Mouse (Mus musculus): ENCODE measurements around the gene H2afv. TPM values are rescaled to one million over a fixed set of nuclear protein-coding genes. Genes with fewer than 3 reads are reported as not detected.
"Not testable (repeated sequence)": the region's sequence is repeated elsewhere in the genome, so short reads cannot be mapped to it uniquely, and the experiment has no call there.

H2afv gene
- total RNA-seq, 1 experiment from 2014 or later: 46.2 TPM

DNA sequence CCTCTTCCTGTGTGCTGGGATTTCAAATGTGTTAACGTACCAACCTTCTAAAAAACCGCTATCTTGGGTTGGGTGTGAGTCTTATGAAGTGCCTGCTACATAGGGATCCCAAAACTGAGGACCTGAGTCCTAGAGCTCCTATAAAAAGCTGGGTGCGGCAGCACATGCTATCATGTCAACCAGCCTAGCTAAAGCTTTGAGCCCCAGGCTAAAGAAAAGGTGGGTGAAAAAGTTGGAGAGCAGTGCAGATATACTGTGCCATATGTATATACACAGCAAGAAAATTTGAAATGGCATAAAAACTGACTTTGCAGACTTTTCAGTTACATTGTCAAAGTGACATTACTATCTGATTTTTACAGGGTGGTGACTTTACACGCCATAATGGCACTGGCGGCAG lies 25.5 kb downstream of the H2afv start:
- ATAC-seq (ENCODE audit: extremely low read depth, insufficient number of reproducible peaks, low FRiP score, poor library complexity, severe bottlenecking): no peak

DNA sequence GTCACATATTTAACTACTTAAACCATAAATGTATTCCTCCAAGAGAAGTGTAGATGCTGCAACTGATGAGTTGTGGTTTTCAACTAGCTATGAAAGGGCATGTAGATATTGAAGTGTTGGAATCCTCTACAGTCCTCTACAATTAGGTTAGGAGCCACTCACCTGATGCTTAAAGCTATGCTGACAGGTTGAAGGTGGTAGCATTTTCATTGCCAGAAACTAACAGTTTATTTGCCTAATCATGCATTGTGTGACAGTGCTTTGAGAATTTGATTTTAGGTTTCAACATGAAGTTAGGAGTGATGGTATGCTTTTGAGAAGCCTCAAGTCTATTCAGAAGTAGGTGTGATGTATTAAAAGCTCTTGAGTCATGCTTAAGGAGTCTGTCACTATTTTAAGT lies 26.8 kb downstream of the H2afv start:
- ATAC-seq (ENCODE audit: extremely low read depth, insufficient number of reproducible peaks, low FRiP score, poor library complexity, severe bottlenecking): no peak

DNA sequence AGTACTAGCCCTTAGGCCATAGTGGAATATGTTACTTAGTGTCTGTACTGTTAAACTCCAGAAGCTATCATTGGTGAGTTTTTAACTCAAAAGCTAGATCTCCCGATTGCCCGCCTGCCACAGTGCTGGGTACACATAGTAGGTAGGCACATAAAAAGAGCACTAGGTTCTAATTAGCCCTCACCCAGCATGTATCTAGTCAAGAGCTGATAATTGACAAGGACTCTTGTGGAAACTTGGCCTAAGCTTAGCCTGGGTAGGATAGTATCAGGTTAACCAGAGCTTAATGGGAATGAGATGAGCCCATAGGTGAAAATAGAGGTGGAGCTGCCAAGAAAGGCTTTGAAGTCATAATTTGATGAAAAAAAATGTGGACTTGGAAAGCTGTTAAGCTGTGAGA lies 27.2 kb downstream of the H2afv start:
- no peak for ATAC-seq (ENCODE audit: extremely low read depth, insufficient number of reproducible peaks, low FRiP score, poor library complexity, severe bottlenecking)

DNA sequence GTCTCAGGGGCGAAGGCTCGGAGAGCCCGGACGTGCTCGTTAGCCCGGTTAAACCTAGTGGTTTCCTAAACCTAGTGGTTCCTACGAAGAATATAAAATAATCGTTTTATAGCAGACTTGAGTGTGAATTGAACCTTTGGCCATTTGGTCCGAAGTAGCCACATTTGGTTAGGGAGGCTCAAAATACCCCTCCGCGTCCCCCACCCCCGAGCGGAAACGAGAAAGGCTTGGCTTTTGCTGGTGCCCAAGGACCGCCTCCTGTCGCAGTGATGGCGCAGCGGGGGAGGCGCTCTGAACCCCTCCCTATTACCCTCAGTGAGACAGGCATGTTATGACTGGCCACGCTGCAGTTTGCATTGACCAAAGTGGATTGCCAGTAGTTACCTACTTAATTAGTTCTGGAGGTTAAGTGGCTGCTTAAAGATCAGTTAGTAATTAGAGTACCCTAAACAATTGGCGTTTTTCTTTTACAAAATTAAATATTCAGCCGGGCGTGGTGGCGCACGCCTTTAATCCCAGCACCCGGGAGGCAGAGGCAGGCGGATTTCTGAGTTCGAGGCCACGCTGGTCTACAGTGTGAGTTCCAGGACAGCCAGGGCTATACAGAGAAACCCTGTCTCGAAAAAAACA lies 27.7 kb downstream of the H2afv start:
- peak; percentile 62 for ATAC-seq (ENCODE audit: extremely low read depth, insufficient number of reproducible peaks, low FRiP score, poor library complexity, severe bottlenecking)

DNA sequence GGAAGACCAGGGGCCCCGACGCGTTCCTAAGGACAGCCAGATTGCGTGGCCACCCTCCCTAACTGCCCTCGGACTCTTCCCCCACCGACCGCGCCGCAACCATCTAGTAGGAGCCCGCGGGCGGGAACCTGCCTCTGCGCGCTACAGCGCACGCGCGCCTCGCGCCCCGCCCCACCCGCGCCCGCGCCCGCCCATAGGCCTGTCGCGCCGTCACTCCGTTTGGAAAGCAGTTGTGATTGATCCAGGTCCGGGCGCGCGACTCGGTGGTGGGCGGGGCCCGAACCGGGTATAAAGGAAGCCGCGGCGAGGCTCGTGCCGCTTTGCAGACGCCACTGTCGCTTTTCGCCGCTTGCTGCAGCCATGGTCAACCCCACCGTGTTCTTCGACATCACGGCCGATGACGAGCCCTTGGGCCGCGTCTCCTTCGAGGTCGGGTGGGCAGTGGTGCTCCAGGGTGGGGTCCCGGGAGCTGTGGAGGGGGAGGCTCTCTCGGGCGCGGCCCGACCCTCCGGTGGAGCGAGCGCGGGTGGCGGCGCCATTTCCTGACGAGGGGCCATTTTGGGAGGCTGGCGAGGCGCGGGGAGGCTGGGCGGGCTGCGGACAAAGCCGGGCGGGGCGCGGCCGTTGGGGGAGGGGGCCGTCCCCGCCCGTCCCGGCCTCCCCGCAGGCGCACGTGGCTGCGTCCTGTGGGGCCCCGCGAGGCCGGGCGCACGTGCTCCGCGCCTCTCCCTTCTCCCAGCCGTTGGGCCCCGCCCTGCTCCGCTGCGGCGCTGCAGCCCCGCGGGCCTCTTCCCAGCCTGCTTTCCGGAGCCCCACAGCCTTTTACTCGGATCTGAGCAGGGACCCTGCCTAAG lies 28.5 kb downstream of the H2afv start:
- ATAC-seq (ENCODE audit: extremely low read depth, insufficient number of reproducible peaks, low FRiP score, poor library complexity, severe bottlenecking): peak; percentile 91

DNA sequence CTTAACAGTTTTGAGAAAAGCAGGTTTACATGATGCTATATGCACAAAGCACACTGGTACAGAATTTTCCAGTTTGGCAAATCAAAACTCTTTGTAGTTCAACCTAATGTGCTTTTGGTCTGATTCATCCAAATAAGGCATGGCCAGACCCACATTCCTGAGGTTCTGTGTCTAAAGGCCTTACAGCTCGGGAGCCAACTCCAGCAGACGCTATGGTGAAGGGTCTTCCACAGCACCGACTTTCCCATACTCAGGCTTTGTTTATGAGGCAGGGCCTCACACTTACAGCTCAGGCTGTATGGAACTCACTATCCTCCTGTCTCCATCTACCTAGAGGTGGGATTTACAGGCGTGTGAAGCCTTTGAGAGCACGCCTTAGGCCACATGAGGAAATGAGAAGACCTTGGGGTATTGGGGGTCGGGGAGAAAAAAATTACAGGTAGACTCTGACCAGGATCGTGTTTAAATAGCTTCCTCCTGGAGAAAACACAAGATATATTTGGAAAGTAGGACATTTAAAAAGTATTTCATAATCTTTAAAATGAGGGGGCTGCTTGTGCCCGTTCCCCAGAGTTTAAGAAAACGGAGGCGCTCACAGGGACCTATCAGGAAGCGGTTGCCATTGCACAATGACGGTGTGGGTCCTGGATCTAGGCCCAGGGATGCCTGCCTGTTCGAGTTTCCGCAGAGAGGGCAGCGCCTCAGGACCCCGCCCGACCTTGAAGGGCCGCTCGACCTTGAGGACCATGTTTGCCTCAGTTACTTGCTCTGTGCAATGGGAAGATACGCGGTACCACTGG lies 29.3 kb downstream of the H2afv start, which contains the start of gene Ppia:
Gene Ppia, plus strand, starts transcription at position 693 of the 800 bp plus-strand sequence.
- peak; percentile 18; the same call in 1 of the 2 replicates for ATAC-seq (ENCODE audit: extremely low read depth, insufficient number of reproducible peaks, low FRiP score, poor library complexity, severe bottlenecking)

DNA sequence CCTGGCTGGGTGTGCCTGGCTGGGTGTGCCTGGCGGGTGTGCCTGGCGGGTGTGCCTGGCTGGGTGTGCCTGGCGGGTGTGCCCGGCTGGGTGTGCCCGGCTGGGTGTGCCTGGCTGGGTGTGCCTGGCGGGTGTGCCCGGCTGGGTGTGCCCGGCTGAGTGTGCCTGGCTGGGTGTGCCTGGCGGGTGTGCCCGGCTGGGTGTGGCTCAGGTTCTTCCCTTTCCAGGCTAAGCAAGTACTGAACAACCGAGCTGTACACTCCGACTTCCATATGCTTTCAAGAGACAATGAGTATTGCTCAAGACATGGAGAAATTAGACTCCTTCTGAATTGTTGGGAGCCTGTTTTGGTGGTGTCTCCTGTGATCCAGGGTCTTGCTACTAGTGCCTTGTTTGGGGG lies 31.0 kb downstream of the H2afv start:
- ATAC-seq (ENCODE audit: extremely low read depth, insufficient number of reproducible peaks, low FRiP score, poor library complexity, severe bottlenecking): no peak

DNA sequence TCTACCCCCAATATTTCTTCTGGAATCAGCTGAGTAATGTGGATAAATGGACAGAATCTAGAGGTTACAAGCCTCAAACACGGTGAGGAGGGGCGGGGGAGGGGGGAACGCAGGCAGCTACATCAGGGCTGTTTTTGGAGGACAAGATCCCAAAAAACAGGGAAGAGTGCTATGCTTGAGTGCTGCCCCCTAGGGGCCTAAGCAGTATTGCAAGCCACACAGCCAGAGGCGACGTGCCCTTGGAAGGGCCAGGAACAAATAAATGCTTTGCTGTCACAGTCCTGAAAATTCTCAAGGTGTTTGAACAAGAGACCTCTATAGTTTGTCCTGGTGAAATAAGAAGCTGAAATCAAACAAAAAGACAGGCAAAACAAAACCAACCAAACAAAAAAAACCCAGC lies 32.6 kb downstream of the H2afv start:
- no peak for ATAC-seq (ENCODE audit: extremely low read depth, insufficient number of reproducible peaks, low FRiP score, poor library complexity, severe bottlenecking)

DNA sequence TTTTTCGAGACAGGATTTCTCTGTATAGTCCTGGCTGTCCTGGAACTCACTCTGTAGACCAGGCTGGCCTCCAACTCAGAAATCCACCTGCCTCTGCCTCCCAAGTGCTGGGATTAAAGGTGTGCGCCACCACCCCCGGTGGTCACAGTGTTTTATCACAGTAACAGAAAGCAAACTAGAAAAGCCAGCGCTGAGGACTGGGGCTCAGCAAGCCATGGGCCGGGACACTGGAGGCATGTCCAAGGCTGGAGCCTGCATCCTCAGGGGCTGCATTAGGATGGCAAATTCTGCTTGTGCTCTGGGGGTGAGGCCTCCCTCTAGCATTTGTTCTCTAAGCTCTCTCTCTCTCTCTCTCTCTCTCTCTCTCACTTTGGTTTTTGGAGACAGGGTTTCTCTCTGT lies 33.5 kb downstream of the H2afv start:
- ATAC-seq (ENCODE audit: extremely low read depth, insufficient number of reproducible peaks, low FRiP score, poor library complexity, severe bottlenecking): not testable (repeated sequence)

DNA sequence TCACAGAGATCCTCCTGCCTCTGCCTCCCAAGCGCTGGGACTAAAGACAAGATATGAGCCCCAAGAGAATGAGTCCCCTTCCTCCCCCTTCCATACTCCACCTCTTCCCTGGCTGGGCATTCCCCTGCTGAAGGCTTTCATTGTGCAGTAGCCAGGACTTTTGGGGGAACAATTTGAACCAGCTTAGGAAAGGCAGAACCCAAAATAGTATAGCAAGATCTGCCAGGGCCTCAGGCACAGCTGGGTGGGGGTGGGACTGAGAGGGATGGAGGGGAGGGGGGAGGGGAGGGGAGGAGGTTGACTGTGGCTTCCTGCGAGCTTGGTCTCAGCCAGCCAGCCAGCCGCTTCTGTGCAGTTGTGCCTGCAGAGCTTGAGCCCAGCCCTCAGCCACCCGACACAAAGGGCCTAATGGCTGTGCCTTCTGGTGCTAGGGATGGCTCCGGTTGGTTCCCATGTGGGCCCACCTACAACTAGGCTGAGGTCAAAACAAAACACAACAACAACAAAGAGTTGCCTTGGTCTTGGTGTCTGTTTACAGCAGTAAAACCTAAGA lies 34.1 kb downstream of the H2afv start:
- no peak for ATAC-seq (ENCODE audit: extremely low read depth, insufficient number of reproducible peaks, low FRiP score, poor library complexity, severe bottlenecking)

DNA sequence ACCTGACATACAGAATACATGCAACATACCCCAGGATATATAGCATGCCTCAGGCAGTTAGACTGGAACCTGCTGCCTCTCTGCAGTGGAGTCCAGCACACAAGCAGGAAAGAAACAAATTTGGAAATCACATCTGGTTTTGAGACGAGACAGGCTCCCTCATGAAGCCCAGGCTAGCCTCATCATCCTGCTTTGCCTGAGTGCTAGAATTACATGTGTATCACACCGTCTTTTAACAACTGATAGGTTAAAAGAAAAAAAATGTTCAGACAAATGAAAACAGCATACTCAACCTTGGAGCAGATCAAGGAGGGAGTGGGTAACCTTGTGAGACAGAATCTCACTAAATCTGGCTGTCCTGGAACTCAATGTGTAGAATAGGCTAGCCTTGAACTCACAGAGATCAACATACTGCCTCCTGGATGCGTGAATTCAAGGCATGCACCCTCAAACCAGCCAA lies 37.1 kb downstream of the H2afv start:
- ATAC-seq (ENCODE audit: extremely low read depth, insufficient number of reproducible peaks, low FRiP score, poor library complexity, severe bottlenecking): no peak

DNA sequence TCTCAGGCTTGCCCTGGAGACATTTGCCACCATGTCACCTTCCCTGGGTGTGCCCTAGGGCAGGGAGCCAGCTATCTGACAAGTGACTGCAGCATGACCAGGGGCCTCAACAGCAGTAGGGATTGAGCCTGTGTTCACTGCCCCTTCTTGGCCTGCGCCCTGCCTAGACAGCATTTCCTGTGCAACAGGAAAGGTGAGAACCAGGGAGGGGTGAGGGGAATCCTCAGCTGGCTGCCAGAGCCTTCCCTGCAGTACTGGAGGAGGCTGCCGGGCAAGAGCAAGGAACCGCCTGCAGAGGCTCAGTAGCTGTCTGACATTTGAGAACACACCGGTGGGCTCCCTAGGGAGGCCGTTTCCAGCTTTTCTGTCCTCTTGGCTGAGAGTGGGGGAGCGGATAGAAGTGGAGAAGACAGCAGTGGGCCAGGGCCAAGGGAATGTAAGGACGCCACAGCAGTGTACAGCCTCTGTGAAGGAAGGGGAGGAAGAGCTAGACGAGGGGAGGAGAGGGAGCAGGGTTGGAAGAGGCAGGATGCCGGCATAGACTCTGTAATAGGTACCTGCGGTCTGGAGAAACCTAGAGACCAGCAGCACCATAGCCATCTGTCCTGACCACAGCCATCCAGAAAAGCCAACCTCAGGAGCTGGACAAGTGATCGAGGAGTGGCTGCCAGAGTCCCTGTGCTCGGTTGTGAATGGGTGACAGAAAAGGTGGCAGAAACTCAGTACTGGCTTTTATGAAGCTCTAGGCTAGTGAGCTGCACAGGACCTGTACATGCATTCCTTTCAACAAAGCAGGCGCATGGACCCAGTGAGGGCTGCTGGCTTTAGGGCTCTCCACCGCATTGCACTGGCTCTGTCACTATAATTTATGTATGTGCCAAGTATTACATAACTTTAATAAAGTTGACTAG lies 37.7 kb downstream of the H2afv start:
- no peak for ATAC-seq (ENCODE audit: extremely low read depth, insufficient number of reproducible peaks, low FRiP score, poor library complexity, severe bottlenecking)

DNA sequence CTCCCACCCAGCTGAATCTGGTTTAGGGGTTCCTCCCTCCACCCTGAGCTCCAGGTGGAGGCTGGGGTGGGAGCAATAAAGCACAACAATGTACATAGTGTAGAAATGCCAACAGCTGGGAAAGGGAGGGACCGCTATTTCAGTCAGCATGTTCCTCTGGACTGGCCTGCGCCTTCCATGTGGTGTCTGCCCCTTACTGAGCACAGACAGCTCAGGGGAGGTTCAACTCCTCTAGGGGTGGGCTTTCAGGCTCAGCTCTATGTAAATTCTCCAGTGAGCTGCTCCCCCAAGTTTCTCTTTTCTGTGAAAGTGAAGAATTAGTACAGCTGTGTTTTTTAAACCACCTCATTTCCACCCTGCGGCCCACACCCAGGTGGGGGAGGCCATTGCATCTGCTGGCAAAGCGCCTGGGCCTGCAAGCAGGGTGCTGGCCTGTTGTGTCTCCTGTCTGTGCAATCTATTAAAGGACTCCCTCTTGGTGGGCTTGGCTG lies 38.6 kb downstream of the H2afv start:
- ATAC-seq (ENCODE audit: extremely low read depth, insufficient number of reproducible peaks, low FRiP score, poor library complexity, severe bottlenecking): no peak

DNA sequence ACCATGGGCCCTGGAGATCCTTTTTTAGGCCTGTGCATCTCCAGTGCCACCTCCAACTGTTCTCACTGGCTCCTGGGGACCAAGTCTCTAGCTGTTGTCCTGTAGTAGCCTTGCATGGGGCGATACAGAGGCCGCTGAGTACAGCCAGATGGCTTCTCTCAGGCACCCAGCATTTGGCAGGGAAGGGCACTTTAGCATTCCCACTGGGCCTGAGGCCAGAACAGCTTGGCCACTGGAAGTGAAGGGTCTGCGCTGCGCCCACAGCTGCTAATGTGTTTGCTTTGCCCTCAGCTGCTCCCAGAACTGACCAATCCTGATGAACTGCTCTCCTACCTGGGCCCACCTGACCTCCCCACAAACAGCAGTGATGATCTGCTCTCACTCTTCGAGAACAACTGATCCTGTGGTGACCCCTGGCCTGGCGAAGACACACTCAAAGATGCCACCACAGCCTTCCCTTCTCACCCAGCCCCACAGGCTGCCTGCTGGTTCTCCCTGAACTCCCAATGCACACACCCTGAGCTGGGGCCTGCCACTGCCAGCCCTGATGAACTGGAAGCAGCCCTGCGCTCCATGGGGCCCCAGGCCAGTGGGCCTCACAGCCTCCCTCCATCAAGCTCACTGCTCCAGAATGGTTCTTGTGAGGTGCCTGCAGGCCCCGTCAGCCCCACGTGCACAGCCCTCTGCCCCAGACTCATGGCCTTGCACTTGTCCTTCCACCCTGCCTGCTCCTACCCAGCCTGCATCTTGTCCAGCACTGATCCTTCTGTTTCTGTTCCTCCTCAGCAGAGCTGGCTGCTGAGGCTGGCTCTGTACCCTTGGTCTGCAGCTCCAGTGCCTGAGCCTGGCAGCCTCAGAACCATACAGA lies 39.3 kb downstream of the H2afv start:
- ATAC-seq (ENCODE audit: extremely low read depth, insufficient number of reproducible peaks, low FRiP score, poor library complexity, severe bottlenecking): no peak

DNA sequence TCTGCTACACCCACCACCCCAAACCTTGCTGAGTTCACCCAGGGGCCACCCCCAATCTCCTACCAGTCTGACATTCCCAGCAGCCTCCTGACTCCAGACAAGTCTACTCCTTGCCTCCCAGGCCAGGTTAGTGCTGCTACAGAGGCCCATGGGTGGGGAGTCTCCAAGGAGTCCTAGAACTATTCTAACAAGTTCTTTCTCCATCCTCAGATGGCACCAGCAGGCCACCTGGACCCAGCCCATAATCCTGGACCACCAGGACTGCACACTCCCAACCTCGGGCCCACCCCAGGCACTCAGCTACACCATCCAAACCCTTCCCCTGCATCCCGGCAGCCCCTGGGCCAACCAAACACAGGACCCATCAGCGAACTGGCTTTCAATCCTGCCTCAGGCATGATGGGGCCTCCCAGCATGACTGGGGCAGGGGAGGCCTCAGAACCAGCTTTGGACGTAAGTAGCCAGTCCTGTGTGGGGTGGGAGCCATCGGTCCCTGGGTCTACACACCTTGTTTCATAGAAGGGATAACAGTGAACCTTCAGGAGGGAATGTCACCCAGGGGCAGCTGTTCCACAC lies 40.3 kb downstream of the H2afv start:
- ATAC-seq (ENCODE audit: extremely low read depth, insufficient number of reproducible peaks, low FRiP score, poor library complexity, severe bottlenecking): no peak

DNA sequence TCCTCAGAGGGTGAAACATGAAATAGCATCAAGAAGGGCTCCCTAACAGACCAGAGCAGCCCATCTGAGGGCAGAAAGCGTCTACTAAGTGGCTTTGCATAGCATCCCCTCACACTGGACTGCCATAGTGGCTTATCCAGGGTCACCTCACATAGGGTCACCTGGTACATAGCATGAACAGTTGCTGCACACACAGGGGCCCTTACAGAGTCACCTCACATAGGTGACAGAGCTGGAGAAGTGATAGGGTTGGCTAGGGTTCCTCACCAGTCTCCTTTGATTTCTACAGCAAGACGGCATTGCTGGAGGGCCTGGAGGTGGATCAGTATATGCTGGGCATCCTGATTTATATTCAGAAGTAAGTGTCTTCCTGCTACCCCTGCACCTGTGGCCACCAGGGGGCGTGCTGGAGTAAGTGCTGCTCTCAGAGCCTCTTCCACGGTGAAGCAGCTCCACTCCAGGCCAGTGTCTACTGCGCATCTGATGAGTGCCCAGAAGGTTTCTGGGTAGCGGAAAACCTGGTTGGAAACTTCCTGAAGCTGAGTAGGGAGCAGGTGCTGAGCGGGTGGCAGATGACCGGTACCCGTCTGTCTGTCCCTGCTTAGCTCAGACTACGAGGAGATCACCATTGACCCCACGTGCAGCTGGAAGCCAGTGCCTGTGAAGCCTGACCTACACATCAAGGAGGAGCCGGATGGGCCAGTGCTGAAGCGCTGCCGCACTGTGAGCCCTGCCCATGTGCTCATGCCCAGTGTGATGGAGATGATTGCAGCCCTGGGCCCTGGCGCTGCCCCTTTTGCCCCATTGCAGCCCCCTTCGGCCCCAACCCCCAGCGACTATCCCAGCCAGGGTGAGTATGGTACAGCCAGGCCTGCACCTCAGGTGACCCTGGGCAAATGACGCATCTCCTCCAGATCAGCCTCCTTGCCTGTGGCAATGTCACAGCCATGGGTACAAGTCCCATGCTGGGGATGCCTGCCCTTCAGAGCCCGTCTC lies 41.4 kb downstream of the H2afv start:
- ATAC-seq (ENCODE audit: extremely low read depth, insufficient number of reproducible peaks, low FRiP score, poor library complexity, severe bottlenecking): peak; percentile 56

All from neutrophil, adult 5-6 weeks (primary cell).